Mouse (Mus musculus): ENCODE measurements at regions not wholly inside any gene's neighbourhood (a gene's known extent, or its start where the extent isn't known, plus 50 kb on each side); places are given as distances from the start of the nearest gene placed in this dataset.

DNA sequence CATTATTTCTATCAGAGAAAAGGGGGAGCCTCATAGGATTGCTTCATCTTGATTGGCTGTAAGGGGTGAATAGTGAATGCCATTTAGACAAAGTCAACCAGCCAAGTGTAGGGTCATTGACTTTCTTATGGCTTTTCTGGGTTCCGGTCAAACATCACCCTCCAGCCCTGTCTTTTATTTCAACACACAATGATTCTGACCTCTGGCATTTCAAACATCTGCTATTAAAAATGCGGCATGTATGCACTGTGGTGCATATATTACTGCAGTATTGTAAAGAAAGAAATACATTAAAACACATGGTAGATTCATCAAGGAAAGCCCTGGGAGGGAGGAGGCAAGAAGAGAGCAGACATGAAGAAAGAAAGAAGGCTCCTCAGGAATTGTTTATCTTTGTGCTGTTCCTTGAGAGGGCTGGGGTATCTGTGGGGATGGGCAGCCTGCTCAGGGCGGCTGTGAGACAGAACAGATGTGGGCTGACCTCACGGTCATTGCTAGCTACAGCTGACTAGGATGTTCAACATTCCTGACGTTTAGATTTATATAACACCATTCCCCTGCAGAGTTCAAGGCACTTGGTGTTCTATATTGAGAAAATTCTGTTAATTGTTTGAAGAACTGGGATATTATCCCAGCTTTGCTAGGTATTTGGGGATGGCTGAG, 303.5 kb upstream of the Ppp2r3a start:
- TF ChIP-seq CTCF (IDR thresholded peaks at IDR 0.05; ENCODE audit: borderline replicate concordance, insufficient read depth, low read depth, low read length) (no peak), POLR2A (IDR thresholded peaks at IDR 0.05; ENCODE audit: borderline replicate concordance, insufficient read depth, low read length) (no peak)

All from cerebellum, adult 2 months (tissue).